Mouse (Mus musculus) embryonic facial prominence, embryonic 12.5 days (tissue): Measurements from ENCODE around the gene Cdrt4. TPM values are rescaled to one million over a fixed set of nuclear protein-coding genes. Genes with fewer than 3 reads are reported as not detected.
A peak's percentile ranks its signal among the peaks of the same experiment; 100 is the strongest.

ENCODE experiments used
- ATAC-seq: fragments of 200-750 bp; cut with Nextera tagmentation; 2 replicates; pipeline ENCODE4 v1.8.0; 2017; ENCODE audit not compliant: insufficient number of reproducible peaks, insufficient read depth, low FRiP score, low TSS enrichment
- H3K27ac ChIP-seq: fragments of 300-500 bp; sonication (generic); 2 replicates; pipeline ENCODE4 v1.5.1; 2016; ENCODE audit warnings: mild to moderate bottlenecking
- H3K27me3 ChIP-seq: fragments of 300-500 bp; sonication (generic); 2 replicates; pipeline ENCODE4 v1.6.1; 2016; ENCODE audit warnings: mild to moderate bottlenecking, moderate library complexity
- H3K36me3 ChIP-seq: fragments of 300-500 bp; sonication (generic); 2 replicates; pipeline ENCODE4 v1.6.1; 2016; ENCODE audit warnings: mild to moderate bottlenecking
- H3K4me1 ChIP-seq: fragments of 300-500 bp; sonication (generic); 2 replicates; pipeline ENCODE4 v1.6.1; 2016
- H3K4me2 ChIP-seq: fragments of 300-500 bp; sonication (generic); replicated peaks from 2 replicates; pipeline ENCODE4 v1.6.1; 2016; ENCODE audit warnings: mild to moderate bottlenecking, moderate library complexity
- H3K4me3 ChIP-seq: fragments of 300-500 bp; sonication (generic); 2 replicates; pipeline ENCODE4 v1.5.1; 2016; ENCODE audit warnings: mild to moderate bottlenecking
- H3K9ac ChIP-seq: fragments of 300-500 bp; sonication (generic); 2 replicates; pipeline ENCODE4 v1.6.1; 2016; ENCODE audit warnings: mild to moderate bottlenecking, moderate library complexity
- H3K9me3 ChIP-seq: fragments of 300-500 bp; sonication (generic); 2 replicates; pipeline ENCODE4 v1.6.1; 2016; ENCODE audit warnings: mild to moderate bottlenecking, moderate library complexity
- WGBS: fragments of 180-500 bp; shearing (Covaris S2); methylation state at CpG from one replicate; pipeline ENCODE4 v1.1.7; 2016; 5-methylcytosine and 5-hydroxymethylcytosine counted together
- polyA plus RNA-seq: library from polyadenylated mRNA; unstranded; fragments of >200 nt; fragmentation: Nextera tagmentation; extraction: Ambion mirVana; gene quantifications from 2 replicates; pipeline ENCODE4 v1.2.1, GENCODE M21; 2016

Gene Cdrt4
- polyA plus RNA-seq, 1 experiment from 2014 or later = 0.32 TPM

DNA sequence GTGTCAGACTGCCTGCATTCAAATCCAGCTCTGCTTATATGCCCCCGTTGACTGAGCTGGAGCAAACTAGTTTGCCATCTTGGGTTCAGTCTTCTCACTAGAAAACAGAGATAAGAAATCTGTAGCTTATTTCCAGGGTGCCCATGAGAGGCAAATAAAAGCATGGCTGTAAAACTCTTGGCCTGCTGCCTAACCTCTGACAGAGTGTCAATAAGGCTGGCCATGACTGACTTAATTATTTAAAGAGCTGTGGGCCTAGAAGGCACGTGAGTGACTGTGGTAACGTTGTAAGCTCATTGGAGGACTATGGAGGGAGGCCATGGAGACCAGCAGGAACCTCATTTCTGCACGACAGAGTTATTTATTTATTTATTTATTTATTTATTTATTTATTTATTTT, 5.5 kb upstream of the Cdrt4 start:
- no peaks in the 10 kb centered on the region for H3K27me3 ChIP-seq
- no peak for ATAC-seq
- H3K9ac ChIP-seq = no peak overlapping the region
- WGBS = 54% methylated on average over 4 of the region's 4 CpGs
- H3K9me3 ChIP-seq = no peaks in the 10 kb centered on the region
- H3K4me2 ChIP-seq = no peak overlapping the region
- H3K4me1 ChIP-seq = no peaks in the 10 kb centered on the region
- no peak overlapping the region for H3K27ac ChIP-seq
- no peak overlapping the region for H3K4me3 ChIP-seq
- H3K36me3 ChIP-seq = no peaks in the 10 kb centered on the region

DNA sequence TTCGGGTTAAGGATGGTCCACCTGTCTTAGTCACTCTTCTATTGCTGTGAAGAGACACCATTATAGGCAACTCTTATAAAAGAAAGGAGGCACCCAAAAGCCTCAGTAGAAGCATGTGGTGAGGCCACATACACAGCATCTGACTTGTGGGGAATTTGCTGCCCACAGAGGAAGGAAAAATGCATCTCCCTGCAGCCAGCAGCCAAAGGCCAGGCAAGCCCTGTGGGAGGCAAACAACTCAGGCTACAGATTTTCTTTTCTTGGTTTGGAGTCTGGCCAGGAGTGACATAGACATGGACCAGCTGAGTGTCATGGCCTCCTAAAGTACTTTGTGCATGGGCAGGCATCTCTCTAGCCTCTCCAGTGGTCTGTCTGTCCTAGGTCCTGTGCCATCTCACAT, 1.4 kb upstream of the Cdrt4 start:
- no peaks in the 10 kb centered on the region for H3K36me3 ChIP-seq
- H3K4me1 ChIP-seq = no peaks in the 10 kb centered on the region
- H3K9me3 ChIP-seq = no peaks in the 10 kb centered on the region
- no peak overlapping the region for H3K27ac ChIP-seq
- no peak for ATAC-seq
- H3K4me3 ChIP-seq = no peak overlapping the region
- WGBS = 85% methylated on average over 1 of the region's 1 CpGs
- no peak overlapping the region for H3K9ac ChIP-seq
- no peak overlapping the region for H3K4me2 ChIP-seq
- H3K27me3 ChIP-seq = no peaks in the 10 kb centered on the region

DNA sequence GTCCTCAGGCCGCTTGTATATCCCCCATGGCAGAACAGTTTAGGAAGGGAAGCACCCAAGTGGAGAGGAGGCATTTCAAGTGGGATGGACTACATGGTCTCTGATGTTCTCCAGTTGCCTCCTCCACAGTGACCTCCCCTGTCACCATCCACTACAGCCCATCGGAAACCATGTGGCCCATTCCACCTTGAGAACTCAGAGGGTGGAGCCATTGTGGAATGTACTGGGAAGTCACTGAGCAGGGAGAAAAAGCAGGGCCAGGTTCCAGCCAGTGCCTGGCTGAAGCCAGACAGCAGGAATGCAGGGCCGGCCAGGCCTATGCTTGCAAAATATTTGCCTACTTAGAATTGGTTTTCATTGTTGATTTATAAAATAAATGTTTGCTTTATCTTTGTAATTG, 3.8 kb downstream of the Cdrt4 start:
- Histone ChIP-seq H3K4me2 (no peak overlapping the region), H3K27me3 (no peaks in the 10 kb centered on the region), H3K4me3 (no peak overlapping the region), H3K27ac (no peak overlapping the region), H3K9ac (no peak overlapping the region), H3K36me3 (no peaks in the 10 kb centered on the region), H3K9me3 (0 out of 2 replicates have a peak, but pooled peaks cover 12% of the 10 kb centered on the region), H3K4me1 (no peaks in the 10 kb centered on the region)
- WGBS = 90% methylated on average over 3 of the region's 3 CpGs
- no peak for ATAC-seq

DNA sequence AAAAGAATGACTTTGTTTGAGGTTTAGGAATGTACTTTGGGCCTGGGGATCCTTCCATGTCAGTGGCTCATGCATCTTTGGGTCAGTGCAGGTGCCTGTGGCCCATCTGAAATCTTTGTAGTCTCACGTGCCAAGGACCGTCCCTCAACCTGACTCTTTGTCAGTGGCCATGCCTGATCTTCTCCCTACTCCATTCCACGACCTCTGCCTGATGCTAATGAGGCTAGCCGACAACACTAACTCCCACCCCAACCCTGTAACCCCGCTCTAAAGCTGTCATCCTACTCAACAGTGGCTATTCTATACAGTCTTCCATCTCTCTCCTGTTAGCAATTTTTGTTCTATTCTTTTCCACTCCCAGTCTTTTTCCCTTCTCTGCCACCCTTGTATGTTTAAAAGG, 4.2 kb downstream of the Cdrt4 start:
- H3K4me3 ChIP-seq = no peak overlapping the region
- ATAC-seq = no peak
- H3K4me2 ChIP-seq = no peak overlapping the region

DNA sequence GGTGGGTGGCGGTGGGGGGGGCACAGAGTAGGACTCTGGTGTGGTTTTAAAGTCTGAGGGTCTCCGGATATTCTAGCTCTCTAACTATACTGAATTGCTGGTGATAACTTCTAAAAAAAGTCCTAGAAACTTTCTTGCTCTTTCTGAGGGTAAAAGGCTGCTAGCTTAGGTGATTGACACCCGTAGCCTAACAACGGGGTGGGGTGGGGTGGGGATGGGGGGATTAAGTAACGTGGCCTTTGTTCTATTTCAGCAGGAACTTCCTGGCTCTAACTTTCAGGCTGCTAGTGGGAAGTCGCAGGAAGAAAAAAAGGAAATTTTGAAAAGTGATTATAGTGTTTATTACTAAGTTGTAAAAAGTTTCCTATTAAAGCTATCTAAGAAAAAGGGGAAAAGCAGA, 4.8 kb downstream of the Cdrt4 start:
- 42% methylated on average over 5 of the region's 6 CpGs for WGBS
- Histone ChIP-seq H3K4me1 (no peaks in the 10 kb centered on the region), H3K9me3 (0 out of 2 replicates have a peak, but pooled peaks cover 12% of the 10 kb centered on the region), H3K27ac (no peak overlapping the region), H3K36me3 (no peaks in the 10 kb centered on the region), H3K27me3 (no peaks in the 10 kb centered on the region), H3K4me3 (no peak overlapping the region), H3K4me2 (no peak overlapping the region), H3K9ac (no peak overlapping the region)
- no peak for ATAC-seq

More for the DNA sequence above, 4.2 kb downstream of the Cdrt4 start:
- no peaks in the 10 kb centered on the region for H3K36me3 ChIP-seq
- no peak overlapping the region for H3K27ac ChIP-seq
- 0 out of 2 replicates have a peak, but pooled peaks cover 12% of the 10 kb centered on the region for H3K9me3 ChIP-seq
- WGBS = 84% methylated on average over 5 of the region's 5 CpGs
- no peak overlapping the region for H3K9ac ChIP-seq
- H3K27me3 ChIP-seq = no peaks in the 10 kb centered on the region
- no peaks in the 10 kb centered on the region for H3K4me1 ChIP-seq

DNA sequence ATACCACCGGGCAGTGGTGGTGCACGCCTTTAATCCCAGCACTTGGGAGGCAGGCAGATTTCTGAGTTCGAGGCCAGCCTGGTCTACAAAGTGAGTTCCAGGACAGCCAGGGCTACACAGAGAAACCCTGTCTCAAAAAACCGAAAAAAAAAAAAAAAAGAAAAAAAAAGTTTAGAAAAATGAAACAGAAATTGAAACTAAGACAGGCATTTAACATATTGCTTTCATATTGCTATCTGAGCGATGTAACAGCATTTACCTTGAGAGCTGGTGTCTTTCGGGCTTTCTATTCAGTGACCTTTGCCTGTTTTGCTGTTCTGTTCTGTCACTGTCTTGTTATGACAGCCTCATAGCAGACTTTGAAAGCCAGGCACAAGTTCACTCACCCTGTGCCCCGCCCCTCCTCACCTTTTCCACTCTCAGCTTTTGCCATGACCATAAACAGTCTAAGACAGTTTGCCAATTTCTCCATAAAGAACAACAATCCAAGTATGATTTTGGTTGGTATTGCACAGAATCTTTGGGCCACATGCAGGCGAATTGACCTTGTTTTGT, 6.7 kb downstream of the Cdrt4 start:
- Histone ChIP-seq H3K27ac (no peak overlapping the region), H3K4me3 (no peak overlapping the region), H3K4me1 (no peaks in the 10 kb centered on the region), H3K4me2 (no peak overlapping the region), H3K9ac (no peak overlapping the region), H3K27me3 (no peaks in the 10 kb centered on the region), H3K9me3 (0 out of 2 replicates have a peak, but pooled peaks cover 12% of the 10 kb centered on the region), H3K36me3 (no peaks in the 10 kb centered on the region)
- 84% methylated on average over 8 of the region's 8 CpGs for WGBS
- no peak for ATAC-seq

DNA sequence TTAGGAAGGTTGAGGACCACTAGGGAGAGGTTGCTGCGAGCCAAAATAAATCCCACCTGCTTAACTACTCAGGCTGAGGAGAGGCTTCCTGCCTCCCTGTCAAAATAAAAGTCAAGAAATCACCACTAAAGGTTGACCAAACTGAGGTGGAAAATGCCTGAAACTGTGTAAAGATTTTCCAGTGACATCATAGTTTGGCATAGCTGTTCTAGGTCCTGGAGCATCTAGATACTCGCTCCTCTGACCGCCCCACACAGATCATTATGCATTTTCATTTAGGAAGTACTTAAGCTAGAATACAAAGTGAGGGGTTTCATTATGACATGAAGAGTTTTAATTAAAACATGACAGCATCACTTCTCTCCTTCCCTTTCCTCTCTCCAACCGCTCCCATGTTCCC, 12.3 kb downstream of the Cdrt4 start:
- no peaks in the 10 kb centered on the region for H3K9me3 ChIP-seq
- no peak overlapping the region for H3K27ac ChIP-seq
- H3K4me2 ChIP-seq = no peak overlapping the region
- no peak for ATAC-seq
- H3K36me3 ChIP-seq = no peaks in the 10 kb centered on the region
- 68% methylated on average over 4 of the region's 4 CpGs for WGBS
- peaks cover 22% of the 10 kb centered on the region for H3K4me1 ChIP-seq
- H3K4me3 ChIP-seq = no peak overlapping the region
- no peaks in the 10 kb centered on the region for H3K27me3 ChIP-seq
- H3K9ac ChIP-seq = no peak overlapping the region

DNA sequence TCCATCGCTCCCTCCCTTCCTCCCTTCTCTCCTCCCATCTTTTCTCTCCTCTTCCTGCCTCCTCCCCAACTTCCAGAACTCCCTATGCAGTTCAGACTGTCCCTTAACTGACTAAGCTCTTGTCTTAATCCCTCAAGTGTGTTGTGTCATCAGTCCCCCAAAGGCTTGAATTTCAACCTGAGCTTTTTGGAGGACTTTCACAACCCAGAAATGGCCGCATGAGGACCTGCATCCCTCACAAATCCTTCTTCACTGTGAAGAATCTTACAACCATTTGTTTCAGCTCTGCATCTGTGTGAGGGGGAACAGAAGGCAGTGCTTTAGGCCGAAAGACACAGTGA, 15.4 kb downstream of the Cdrt4 start:
- peak overlapping the region; percentile 18 for H3K4me3 ChIP-seq
- H3K9ac ChIP-seq = no peak overlapping the region; the same call in 1 of the 2 replicates
- H3K4me1 ChIP-seq = peaks cover 22% of the 10 kb centered on the region
- 0 out of 2 replicates have a peak, but pooled peaks have one; percentile 36 for ATAC-seq
- WGBS = 40% methylated on average over 3 of the region's 3 CpGs
- H3K27me3 ChIP-seq = no peaks in the 10 kb centered on the region
- H3K27ac ChIP-seq = peak overlapping the region; percentile 98
- H3K4me2 ChIP-seq = peak overlapping the region; percentile 47
- H3K36me3 ChIP-seq = no peaks in the 10 kb centered on the region
- H3K9me3 ChIP-seq = no peaks in the 10 kb centered on the region

DNA sequence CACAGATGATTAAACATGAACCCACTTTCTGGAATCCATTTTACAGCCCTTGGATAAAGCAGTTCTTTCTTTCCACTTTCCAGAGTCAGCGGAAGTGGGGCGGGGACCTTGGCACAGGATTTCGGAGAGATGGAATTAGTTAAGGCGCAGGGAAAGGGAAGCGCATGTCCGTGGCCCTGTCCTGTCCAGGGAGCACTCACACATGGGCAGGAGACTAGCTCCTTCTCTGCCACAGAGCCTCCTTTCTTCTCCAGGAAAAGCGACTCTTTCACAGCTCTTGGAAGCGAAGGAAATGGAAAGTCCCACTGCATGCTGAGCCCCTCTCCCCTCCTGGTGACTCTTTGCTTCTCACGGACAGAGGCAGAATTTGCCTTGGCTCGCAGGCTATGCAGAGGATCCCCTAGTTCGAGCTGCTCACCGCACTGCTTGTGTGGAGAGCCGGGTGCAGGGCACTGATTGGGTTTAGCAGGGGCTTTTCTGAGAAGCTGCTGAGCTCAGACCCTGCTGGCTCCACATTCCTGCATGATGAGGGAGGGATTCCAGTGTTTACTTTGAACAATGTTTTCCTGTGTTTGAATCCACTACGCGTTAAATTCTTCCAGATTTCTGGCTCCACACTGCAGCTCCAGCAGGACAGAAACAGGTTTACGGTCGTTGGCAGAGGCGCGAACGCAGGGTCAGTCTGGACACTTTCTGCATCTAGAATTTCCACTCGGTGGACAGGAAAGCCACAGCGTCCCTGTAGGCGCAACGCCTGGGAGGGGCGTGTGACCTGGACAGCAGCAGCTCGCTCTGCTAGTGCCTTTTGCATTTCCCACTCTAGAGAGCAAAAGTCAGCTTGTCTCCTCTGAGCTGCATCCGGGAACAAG, 16.0 kb downstream of the Cdrt4 start:
- Histone ChIP-seq H3K27me3 (no peaks in the 10 kb centered on the region), H3K9me3 (no peaks in the 10 kb centered on the region), H3K36me3 (no peaks in the 10 kb centered on the region), H3K9ac (peak overlapping the region; percentile 48), H3K4me3 (peak overlapping the region; percentile 18), H3K4me2 (peak overlapping the region; percentile 47), H3K27ac (peak overlapping the region; percentile 98), H3K4me1 (peaks cover 22% of the 10 kb centered on the region)
- 2% methylated on average over 27 of the region's 27 CpGs for WGBS
- ATAC-seq = peak; percentile 93

DNA sequence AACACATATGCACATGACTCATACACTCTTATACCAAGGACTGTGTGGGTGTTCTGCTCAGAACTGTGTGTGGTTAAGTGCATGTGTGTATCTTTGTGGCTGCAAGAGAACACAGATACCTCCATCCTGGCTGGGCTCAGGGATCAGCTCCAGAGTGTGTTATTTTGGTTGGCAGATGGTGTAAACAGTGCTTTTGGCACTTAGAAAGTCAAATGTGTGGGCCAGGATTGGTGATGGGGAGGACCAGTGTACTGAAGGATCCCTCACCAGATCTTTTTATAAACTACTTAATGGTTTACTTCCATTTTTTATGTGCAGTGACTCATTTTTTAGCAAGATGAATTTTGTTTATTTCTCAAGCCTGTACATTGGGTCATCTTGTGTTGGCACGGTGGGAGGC, 26.2 kb downstream of the Cdrt4 start:
- WGBS = 81% methylated on average over 1 of the region's 1 CpGs
- H3K27me3 ChIP-seq = no peaks in the 10 kb centered on the region
- no peak overlapping the region for H3K27ac ChIP-seq
- peaks cover 10% of the 10 kb centered on the region; the same call in 1 of the 2 replicates for H3K4me1 ChIP-seq
- no peak for ATAC-seq
- no peak overlapping the region for H3K4me2 ChIP-seq
- no peak overlapping the region for H3K4me3 ChIP-seq
- H3K9me3 ChIP-seq = no peaks in the 10 kb centered on the region
- no peak overlapping the region for H3K9ac ChIP-seq
- no peaks in the 10 kb centered on the region for H3K36me3 ChIP-seq

DNA sequence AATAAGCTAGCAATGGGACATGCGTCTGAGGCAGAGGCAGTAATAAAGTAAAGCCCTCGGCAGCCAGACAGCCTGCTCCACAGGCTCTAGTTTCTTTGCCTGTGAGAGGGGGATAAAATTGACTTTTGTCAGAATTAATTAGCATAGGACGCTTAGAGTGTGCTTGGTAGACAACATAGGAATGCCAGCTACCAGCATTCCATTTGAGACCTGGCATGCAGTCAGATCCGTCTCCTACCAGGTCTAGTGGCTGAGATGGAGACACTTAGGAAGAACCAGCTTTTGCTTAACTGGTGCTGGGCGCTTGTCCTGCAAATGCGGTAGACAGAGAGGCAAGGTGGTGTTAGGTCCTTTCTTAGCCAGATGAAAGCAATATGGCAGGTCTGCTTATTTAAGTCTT, 27.9 kb downstream of the Cdrt4 start:
- no peaks in the 10 kb centered on the region for H3K27me3 ChIP-seq
- no peak overlapping the region for H3K4me3 ChIP-seq
- WGBS = 67% methylated on average over 6 of the region's 6 CpGs
- no peak for ATAC-seq
- H3K36me3 ChIP-seq = no peaks in the 10 kb centered on the region
- no peak overlapping the region for H3K4me2 ChIP-seq
- H3K4me1 ChIP-seq = peaks cover 10% of the 10 kb centered on the region; the same call in 1 of the 2 replicates
- H3K27ac ChIP-seq = no peak overlapping the region
- H3K9me3 ChIP-seq = no peaks in the 10 kb centered on the region
- H3K9ac ChIP-seq = no peak overlapping the region

DNA sequence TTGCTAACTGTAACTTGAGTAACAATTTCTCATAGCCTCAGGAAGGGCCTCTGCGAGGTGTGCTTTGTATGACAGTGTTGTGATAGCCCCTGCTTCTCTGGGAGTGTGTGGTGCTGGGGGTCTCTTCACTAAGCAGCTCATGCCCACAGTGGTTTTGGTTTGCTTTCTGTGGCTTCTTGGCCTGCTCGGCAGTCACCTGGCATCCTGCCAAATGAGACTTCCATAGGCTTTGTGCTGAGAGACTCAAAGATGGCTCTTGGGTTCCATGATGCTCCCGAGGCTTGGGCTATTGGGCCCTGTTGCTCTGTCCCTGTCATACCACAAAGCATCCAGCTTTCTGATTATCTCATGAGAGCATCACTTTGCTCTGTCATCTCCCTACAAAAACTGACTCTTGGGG, 30.7 kb downstream of the Cdrt4 start:
- H3K4me1 ChIP-seq = peaks cover 15% of the 10 kb centered on the region; the same call in 1 of the 2 replicates
- no peak overlapping the region for H3K9ac ChIP-seq
- no peak overlapping the region for H3K4me2 ChIP-seq
- no peak overlapping the region for H3K4me3 ChIP-seq
- no peak for ATAC-seq
- H3K27me3 ChIP-seq = no peaks in the 10 kb centered on the region
- no peaks in the 10 kb centered on the region for H3K9me3 ChIP-seq
- no peaks in the 10 kb centered on the region for H3K36me3 ChIP-seq
- H3K27ac ChIP-seq = no peak overlapping the region
- 61% methylated on average over 3 of the region's 3 CpGs for WGBS
